Mouse (Mus musculus): ENCODE results near the gene H2al1m. TPM values are rescaled to one million over a fixed set of nuclear protein-coding genes. Genes with fewer than 3 reads are reported as not detected.
"Not testable (repeated sequence)": the region's sequence is repeated elsewhere in the genome, so short reads cannot be mapped to it uniquely, and the experiment has no call there.

The H2al1m gene
- polyA plus RNA-seq, 1 experiment, result 0.42 TPM

DNA sequence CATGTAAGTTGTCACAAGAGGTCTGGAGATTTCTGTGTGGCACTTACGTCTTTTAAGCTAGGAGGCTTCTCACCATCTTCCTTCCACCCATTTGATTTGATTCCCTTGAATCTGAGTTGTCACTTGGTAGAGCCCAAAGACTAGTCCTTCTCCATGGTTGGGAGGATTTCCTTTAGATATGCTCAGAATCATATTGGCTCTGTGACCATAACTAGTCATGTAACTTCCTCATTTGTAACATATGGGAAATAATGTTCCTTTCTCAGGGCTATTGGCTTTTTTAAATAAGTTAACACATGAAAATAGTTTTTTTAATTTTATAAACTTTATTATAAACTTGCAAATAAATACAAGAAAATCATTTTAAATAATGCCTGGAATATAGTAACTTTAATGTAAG is 24.3 kb upstream of the H2al1m start:
- H3K4me1 ChIP-seq (ENCODE audit: control insufficient read depth, insufficient read depth, low read length), result no peaks in the 10 kb centered on the region
- TF ChIP-seq POLR2A (IDR thresholded peaks at IDR 0.05; ENCODE audit: extremely low read depth, insufficient read depth, low read length) (no peak), CTCF (IDR thresholded peaks at IDR 0.05; ENCODE audit: extremely low read depth, insufficient read depth, low read length) (no peak)

GRCm38 (mm10) chrX:9271112-9271511 is 12.5 kb upstream of the H2al1m start:
- H3K4me1 ChIP-seq (ENCODE audit: control insufficient read depth, insufficient read depth, low read length), result no peaks in the 10 kb centered on the region
- H3K27ac ChIP-seq (ENCODE audit: insufficient read depth, low read length), result no peak overlapping the region
- TF ChIP-seq POLR2A (IDR thresholded peaks at IDR 0.05; ENCODE audit: extremely low read depth, insufficient read depth, low read length), result no peak
- no peak for TF ChIP-seq CTCF (IDR thresholded peaks at IDR 0.05; ENCODE audit: extremely low read depth, insufficient read depth, low read length)
- H3K4me3 ChIP-seq (ENCODE audit: insufficient read depth, low read length), result no peak overlapping the region

More for the DNA sequence above, 24.3 kb upstream of the H2al1m start:
- no peak overlapping the region for H3K4me3 ChIP-seq (ENCODE audit: insufficient read depth, low read length)
- no peak overlapping the region for H3K27ac ChIP-seq (ENCODE audit: insufficient read depth, low read length)

- Histone ChIP-seq H3K4me1 (ENCODE audit: control insufficient read depth, insufficient read depth, low read length) (no peaks in the 10 kb centered on the region), H3K27ac (ENCODE audit: insufficient read depth, low read length) (no peak overlapping the region), H3K4me3 (ENCODE audit: insufficient read depth, low read length) (peak overlapping the region; percentile 56)
- no peak for TF ChIP-seq CTCF (IDR thresholded peaks at IDR 0.05; ENCODE audit: extremely low read depth, insufficient read depth, low read length)
- no peak for TF ChIP-seq POLR2A (IDR thresholded peaks at IDR 0.05; ENCODE audit: extremely low read depth, insufficient read depth, low read length)
Observed at GRCm38 (mm10) chrX:9271947-9272459, 11.6 kb upstream of the H2al1m start.

- TF ChIP-seq CTCF (IDR thresholded peaks at IDR 0.05; ENCODE audit: extremely low read depth, insufficient read depth, low read length), result no peak
- no peak for TF ChIP-seq POLR2A (IDR thresholded peaks at IDR 0.05; ENCODE audit: extremely low read depth, insufficient read depth, low read length)
- H3K4me3 ChIP-seq (ENCODE audit: insufficient read depth, low read length), result peak within 1 kb of the TSS; percentile 56
- no peaks in the 10 kb centered on the region for H3K4me1 ChIP-seq (ENCODE audit: control insufficient read depth, insufficient read depth, low read length)
- H3K27ac ChIP-seq (ENCODE audit: insufficient read depth, low read length), result peak within 1 kb of the TSS; percentile 49; the same call in 1 of the 2 replicates
Observed at GRCm38 (mm10) chrX:9272460-9273361, 10.9 kb upstream of the H2al1m start, which contains the start of gene Xk. Gene Xk, plus strand, starts transcription at chrX:9272756.

DNA sequence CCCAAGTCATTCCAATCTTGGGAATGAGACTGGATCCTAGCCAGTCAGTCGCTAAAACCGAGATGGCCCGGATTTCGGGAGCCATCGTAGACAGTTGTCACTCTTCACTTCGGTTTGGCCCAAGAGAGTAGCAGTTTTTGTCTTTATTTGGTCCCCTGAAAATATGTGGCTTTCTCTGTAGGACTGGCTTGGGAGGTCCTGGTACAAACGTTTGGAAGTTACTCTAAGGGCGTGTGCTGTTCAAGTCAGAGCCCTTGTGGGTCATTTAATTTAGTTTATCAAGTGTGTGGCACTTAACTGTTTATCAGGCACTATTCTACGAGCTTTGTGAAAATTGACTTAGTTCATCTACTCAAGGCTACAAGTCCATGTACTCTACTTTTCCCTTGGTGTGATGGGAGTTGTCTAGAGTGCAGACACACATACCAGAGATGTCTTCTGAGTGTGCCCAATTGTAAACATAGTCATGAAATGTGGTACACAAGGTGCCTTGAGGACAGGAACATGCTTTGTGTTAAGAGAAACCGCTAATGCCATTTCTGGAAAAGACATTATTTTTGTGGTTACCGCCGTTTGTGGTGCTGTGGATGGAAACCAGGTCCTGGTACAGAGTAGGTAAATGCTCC is 10.1 kb upstream of the H2al1m start:
- peak overlapping the region; percentile 56 for H3K4me3 ChIP-seq (ENCODE audit: insufficient read depth, low read length)

GRCm38 (mm10) chrX:9274321-9274720 is 9.2 kb upstream of the H2al1m start:
- TF ChIP-seq CTCF (IDR thresholded peaks at IDR 0.05; ENCODE audit: extremely low read depth, insufficient read depth, low read length) (no peak), POLR2A (IDR thresholded peaks at IDR 0.05; ENCODE audit: extremely low read depth, insufficient read depth, low read length) (no peak)
- Histone ChIP-seq H3K4me3 (ENCODE audit: insufficient read depth, low read length) (no peak overlapping the region), H3K4me1 (ENCODE audit: control insufficient read depth, insufficient read depth, low read length) (no peaks in the 10 kb centered on the region), H3K27ac (ENCODE audit: insufficient read depth, low read length) (no peak overlapping the region)

More for the DNA sequence above, 10.1 kb upstream of the H2al1m start:
- H3K27ac ChIP-seq (ENCODE audit: insufficient read depth, low read length), result no peak overlapping the region
- TF ChIP-seq POLR2A (IDR thresholded peaks at IDR 0.05; ENCODE audit: extremely low read depth, insufficient read depth, low read length), result no peak
- no peak for TF ChIP-seq CTCF (IDR thresholded peaks at IDR 0.05; ENCODE audit: extremely low read depth, insufficient read depth, low read length)
- no peaks in the 10 kb centered on the region for H3K4me1 ChIP-seq (ENCODE audit: control insufficient read depth, insufficient read depth, low read length)

DNA sequence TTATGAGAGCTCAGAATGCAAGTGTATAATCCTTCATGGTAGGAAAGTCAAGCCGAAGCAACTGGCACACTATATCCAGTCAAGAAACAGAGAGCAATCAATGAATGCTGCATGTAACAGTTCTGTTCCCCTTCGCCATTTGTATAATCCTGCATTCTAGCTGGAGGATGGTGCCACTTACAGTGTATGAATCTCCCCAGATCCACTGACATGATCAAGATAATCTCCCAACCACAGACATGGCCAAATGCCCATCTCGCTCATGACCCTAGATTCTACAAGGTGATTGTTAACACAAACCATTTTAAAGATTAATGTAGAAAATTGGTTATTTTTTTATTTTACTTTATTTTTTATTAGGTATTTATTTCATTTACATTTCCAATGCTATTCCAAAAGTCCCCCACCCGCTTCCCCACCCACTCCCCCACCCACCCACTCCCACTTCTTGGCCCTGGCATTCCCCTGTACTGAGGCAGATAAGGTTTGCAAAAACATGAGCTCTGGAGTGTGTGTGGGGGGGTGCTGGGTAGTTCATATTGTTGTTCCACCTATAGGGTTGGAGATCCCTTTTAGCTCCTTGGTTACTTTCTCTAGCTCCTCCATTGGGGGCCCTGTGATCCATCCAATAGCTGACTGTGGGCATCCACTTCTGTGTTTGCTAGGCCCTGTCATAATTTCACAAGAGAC is 9.7 kb downstream of the H2al1m start:
- not testable (repeated sequence) for H3K4me1 ChIP-seq (ENCODE audit: control insufficient read depth, insufficient read depth, low read length); H3K4me3 ChIP-seq (ENCODE audit: insufficient read depth, low read length); H3K27ac ChIP-seq (ENCODE audit: insufficient read depth, low read length)

DNA sequence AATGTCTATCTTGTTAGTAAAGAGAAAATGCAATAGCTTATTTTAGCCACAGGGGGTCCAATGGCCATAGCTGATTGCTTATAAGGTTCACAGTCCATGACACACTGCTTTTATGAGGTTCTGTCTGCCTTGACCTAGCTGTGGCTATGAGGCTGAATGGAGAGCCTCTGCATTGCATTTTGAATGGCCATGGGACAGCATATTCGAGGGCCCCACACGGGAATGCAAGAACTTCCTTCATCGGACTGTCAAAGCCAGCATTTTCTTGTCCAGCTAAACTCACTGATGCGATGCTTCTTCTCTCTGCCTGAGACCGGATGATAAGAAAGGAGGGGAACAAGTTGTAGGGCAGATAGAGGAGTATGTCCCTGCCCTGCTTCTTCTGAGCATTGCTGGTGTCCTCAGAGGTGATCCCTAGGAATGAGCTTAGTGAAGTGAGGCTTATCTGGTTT is 14.9 kb downstream of the H2al1m start:
- TF ChIP-seq POLR2A (IDR thresholded peaks at IDR 0.05; ENCODE audit: extremely low read depth, insufficient read depth, low read length) (no peak), CTCF (IDR thresholded peaks at IDR 0.05; ENCODE audit: extremely low read depth, insufficient read depth, low read length) (no peak)
- Histone ChIP-seq H3K27ac (ENCODE audit: insufficient read depth, low read length) (no peak overlapping the region), H3K4me3 (ENCODE audit: insufficient read depth, low read length) (no peak overlapping the region), H3K4me1 (ENCODE audit: control insufficient read depth, insufficient read depth, low read length) (no peaks in the 10 kb centered on the region)

GRCm38 (mm10) chrX:9302791-9303190 is 19.2 kb downstream of the H2al1m start:
- TF ChIP-seq POLR2A (IDR thresholded peaks at IDR 0.05; ENCODE audit: extremely low read depth, insufficient read depth, low read length), result no peak
- H3K4me3 ChIP-seq (ENCODE audit: insufficient read depth, low read length), result no peak overlapping the region
- H3K27ac ChIP-seq (ENCODE audit: insufficient read depth, low read length), result no peak overlapping the region
- no peaks in the 10 kb centered on the region for H3K4me1 ChIP-seq (ENCODE audit: control insufficient read depth, insufficient read depth, low read length)
